Mouse (Mus musculus): ENCODE data around the gene Smg1. TPM values are rescaled to one million over a fixed set of nuclear protein-coding genes. Genes with fewer than 3 reads are reported as not detected.

The Smg1 gene
- total RNA-seq, 2 experiments from 2014 or later = 42.8 to 49.1 TPM

DNA sequence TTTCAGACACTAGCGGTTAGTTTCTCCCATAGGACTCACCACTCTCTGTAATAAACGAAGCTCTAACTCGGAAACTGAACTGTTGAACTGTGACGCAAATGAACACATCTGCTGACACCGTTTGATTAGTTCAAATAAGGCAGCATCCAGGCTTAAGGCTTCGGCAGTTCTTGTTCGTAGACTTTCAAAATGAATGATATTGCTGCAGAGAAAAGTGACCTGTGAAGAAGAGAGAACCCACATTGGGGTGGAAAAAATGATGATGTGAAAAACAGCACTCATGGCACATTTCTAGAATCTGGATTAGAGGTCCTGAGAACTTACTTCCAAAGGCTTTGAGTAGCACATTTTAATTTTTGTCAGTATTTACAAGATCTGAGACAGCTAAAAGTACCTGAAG is 102.2 kb downstream of the Smg1 start:
- no peak for DNase-seq

GRCm38 (mm10) chr7:118135128-118135527 is 108.3 kb downstream of the Smg1 start:
- DNase-seq = no peak

- DNase-seq = peak; percentile 96 to 98
Observed at GRCm38 (mm10) chr7:118129430-118130041, 113.9 kb downstream of the Smg1 start, which contains the start of gene Arl6ip1. Gene Arl6ip1, minus strand, starts transcription at chr7:118129662.

GRCm38 (mm10) chr7:118128925-118129429 is 114.5 kb downstream of the Smg1 start:
- peak; percentile 22 to 39 for DNase-seq

- DNase-seq = no peak
Observed at GRCm38 (mm10) chr7:118126219-118126875, 117.1 kb downstream of the Smg1 start.

DNA sequence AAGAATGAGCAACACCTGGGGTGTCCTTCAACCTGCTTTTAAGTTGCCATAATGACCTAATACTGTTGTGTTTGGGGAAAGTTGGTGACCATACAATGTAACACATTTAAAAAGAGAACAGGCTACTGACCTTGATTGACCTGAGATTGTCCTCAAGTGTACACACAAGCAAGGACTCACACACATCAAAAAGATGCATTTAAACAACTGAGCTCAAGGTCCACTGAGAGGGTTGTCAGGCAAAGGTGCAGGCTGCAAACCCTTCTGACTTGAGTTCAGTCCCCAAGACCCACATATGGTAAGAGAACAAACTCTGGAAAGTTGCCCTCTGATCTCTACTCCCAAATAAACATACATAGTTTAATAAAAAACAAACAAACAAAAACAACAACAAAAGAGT is 117.7 kb downstream of the Smg1 start:
- DNase-seq = no peak

- DNase-seq = peak; percentile 29 to 45
Observed at GRCm38 (mm10) chr7:118123512-118124411, 119.7 kb downstream of the Smg1 start.

- no peak for DNase-seq
Observed at GRCm38 (mm10) chr7:118122235-118122634, 121.2 kb downstream of the Smg1 start.

DNA sequence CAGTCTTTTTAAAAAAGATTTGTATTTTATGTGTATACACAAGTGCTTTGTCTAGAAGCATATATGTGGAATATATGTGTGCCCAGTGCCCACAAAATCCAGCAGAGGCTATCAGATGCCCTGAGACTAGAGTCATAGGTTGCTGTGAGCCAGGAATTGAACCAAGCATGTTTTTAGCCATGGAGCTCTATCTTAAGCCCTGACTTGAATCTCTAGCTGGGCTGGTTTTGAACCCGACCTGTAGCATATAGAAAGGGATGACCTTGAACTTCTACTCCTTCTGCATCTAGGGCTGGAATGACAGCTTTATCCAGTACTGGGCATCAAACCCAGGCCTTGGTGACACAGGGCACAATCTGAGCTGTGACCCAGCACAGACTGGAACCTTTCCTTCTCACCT is 122.8 kb downstream of the Smg1 start:
- DNase-seq = no peak

DNA sequence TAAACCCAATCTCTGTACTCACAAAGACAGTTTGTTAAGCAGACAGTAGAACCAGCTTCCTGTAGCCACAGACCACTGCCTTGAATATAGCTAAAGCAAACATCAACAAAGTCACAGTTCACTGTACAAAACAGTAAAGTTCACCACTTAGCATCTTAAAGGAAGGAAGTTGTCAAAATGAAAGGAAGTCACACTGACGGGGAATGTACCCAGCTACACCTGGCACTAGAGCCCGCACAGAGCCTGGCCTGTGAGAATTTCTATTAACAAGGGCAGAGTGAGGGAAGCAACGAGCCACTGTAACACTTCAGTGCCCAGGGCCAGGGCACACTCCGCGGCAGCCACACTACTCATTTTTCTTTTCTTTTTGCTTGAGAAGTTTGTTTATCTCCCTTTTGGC is 123.5 kb downstream of the Smg1 start:
- no peak for DNase-seq

DNA sequence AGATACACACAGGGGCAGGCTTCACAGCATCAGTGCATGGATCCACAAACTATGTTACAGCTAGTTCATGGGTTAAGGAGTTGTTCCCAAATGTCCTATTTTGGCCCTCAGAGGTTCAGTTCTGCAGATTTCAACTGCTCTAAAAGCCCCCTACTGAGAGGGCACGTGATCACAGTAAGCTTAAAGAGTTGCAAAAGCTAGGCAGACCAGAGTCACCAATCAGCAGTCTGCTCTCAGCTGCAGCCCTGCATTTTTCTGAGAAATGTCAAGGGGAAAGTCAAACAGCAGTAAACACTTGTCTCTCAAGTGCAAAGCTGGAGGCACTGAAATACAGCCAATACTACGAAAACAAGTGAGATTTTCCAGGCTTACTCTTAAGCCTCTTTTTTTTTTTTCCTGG is 124.3 kb downstream of the Smg1 start:
- DNase-seq = peak; percentile 47 to 62

GRCm38 (mm10) chr7:118118426-118118825 is 125.0 kb downstream of the Smg1 start:
- no peak for DNase-seq

GRCm38 (mm10) chr7:118117539-118118210 is 125.8 kb downstream of the Smg1 start:
- DNase-seq = no peak

- DNase-seq = no peak
Observed at GRCm38 (mm10) chr7:118116787-118117538, 126.5 kb downstream of the Smg1 start.

GRCm38 (mm10) chr7:118115877-118116568 is 127.4 kb downstream of the Smg1 start, which contains the start of gene Rps15a:
Gene Rps15a, minus strand, starts transcription at chr7:118116188.
- DNase-seq = peak; percentile 94

- DNase-seq = no peak
Observed at GRCm38 (mm10) chr7:118115533-118115876, 128.0 kb downstream of the Smg1 start.

DNA sequence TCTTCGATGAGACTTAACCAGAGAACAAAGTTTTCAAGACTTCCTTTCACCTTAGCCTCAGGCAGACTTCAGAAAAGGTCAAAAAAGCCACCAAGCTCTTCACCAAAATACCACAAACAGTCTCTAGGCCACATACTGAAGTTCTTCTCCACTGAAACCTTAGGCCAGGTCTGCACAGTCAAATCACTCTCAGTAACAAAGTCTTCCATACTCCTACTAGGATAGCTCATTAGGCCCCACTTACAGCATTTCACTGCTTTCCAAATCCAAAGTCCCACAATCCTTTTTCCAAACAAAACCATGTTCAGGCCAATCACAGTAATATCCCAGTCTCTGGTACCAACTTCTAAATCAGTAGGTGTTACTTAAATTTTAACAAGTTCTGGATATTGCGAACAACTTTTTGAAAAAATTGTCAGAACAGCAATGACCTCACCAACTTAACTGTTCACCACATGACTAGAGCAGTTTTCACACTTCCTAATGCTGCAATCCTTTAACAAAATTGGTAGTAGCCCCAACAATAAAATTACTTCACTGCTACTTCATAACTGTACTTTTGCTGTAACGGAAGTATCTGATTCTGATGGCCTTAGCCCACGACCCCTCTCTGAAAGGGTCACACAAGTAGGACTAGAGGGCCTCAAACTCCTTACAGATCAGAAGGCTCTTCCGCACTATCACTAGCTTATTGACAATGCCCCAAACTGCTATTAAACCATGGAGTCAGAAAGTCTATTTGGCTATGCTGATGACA is 129.8 kb downstream of the Smg1 start:
- DNase-seq = no peak

- no peak for DNase-seq
Observed at GRCm38 (mm10) chr7:118111128-118111527, 132.3 kb downstream of the Smg1 start.

GRCm38 (mm10) chr7:118107671-118108070 is 135.8 kb downstream of the Smg1 start:
- DNase-seq = no peak

Measured in adrenal gland, postnatal 36 days (tissue).